Mouse (Mus musculus) liver, embryonic 16.5 days (tissue): Measurements from ENCODE around the gene Man1c1. TPM values are rescaled to one million over a fixed set of nuclear protein-coding genes. Genes with fewer than 3 reads are reported as not detected.

Experiments
- ATAC-seq: fragments of 200-750 bp; cut with Nextera tagmentation; 2 replicates; pipeline ENCODE4 v1.8.0; 2017; ENCODE audit warnings: low read depth, mild to moderate bottlenecking, moderate number of reproducible peaks, moderate library complexity
- H3K27ac ChIP-seq: fragments of 300-500 bp; sonication (generic); 2 replicates; pipeline ENCODE4 v1.5.1; 2014; ENCODE audit warnings: mild to moderate bottlenecking, low read length
- H3K27me3 ChIP-seq: fragments of 300-500 bp; sonication (generic); 2 replicates; pipeline ENCODE4 v1.6.1; 2014; ENCODE audit warnings: low read depth, low read length, mixed read lengths; ENCODE audit not compliant: control insufficient read depth, insufficient read depth
- H3K36me3 ChIP-seq: fragments of 300-500 bp; sonication (generic); 2 replicates; pipeline ENCODE4 v1.6.1; 2014; ENCODE audit warnings: mild to moderate bottlenecking; ENCODE audit not compliant: control insufficient read depth, insufficient read depth
- H3K4me1 ChIP-seq: fragments of 300-500 bp; sonication (generic); 2 replicates; pipeline ENCODE4 v1.6.1; 2014; ENCODE audit warnings: low read depth, low read length, mixed read lengths; ENCODE audit not compliant: control insufficient read depth
- H3K4me2 ChIP-seq: fragments of 300-500 bp; sonication (generic); 2 replicates; pipeline ENCODE4 v1.6.1; 2014; ENCODE audit warnings: low read depth, low read length, mixed read lengths
- H3K4me3 ChIP-seq: fragments of 300-500 bp; sonication (generic); 2 replicates; pipeline ENCODE4 v1.5.1; 2014; ENCODE audit warnings: low read depth, mild to moderate bottlenecking, low read length
- H3K9ac ChIP-seq: fragments of 300-500 bp; sonication (generic); 2 replicates; pipeline ENCODE4 v1.6.1; 2014; ENCODE audit warnings: low read depth, low read length
- H3K9me3 ChIP-seq: fragments of 300-500 bp; sonication (generic); replicated peaks from 2 replicates; pipeline ENCODE4 v1.6.1; 2016; ENCODE audit warnings: low read length; ENCODE audit not compliant: control insufficient read depth
- WGBS: fragments of 180-500 bp; shearing (Covaris S2); extraction: QIAGEN DNeasy Blood & Tissue Kit; methylation state at CpG from one replicate; pipeline ENCODE4 v1.1.7; 2014; ENCODE audit not compliant: insufficient replicate concordance; 5-methylcytosine and 5-hydroxymethylcytosine counted together
- polyA plus RNA-seq: library from polyadenylated mRNA; unstranded; fragments of >200 nt; fragmentation: Nextera tagmentation; extraction: Ambion mirVana; gene quantifications from 2 replicates; pipeline ENCODE4 v1.2.1, GENCODE M21; 2015

Gene Man1c1
- polyA plus RNA-seq, 1 experiment from 2014 or later, result 1.2 TPM

DNA sequence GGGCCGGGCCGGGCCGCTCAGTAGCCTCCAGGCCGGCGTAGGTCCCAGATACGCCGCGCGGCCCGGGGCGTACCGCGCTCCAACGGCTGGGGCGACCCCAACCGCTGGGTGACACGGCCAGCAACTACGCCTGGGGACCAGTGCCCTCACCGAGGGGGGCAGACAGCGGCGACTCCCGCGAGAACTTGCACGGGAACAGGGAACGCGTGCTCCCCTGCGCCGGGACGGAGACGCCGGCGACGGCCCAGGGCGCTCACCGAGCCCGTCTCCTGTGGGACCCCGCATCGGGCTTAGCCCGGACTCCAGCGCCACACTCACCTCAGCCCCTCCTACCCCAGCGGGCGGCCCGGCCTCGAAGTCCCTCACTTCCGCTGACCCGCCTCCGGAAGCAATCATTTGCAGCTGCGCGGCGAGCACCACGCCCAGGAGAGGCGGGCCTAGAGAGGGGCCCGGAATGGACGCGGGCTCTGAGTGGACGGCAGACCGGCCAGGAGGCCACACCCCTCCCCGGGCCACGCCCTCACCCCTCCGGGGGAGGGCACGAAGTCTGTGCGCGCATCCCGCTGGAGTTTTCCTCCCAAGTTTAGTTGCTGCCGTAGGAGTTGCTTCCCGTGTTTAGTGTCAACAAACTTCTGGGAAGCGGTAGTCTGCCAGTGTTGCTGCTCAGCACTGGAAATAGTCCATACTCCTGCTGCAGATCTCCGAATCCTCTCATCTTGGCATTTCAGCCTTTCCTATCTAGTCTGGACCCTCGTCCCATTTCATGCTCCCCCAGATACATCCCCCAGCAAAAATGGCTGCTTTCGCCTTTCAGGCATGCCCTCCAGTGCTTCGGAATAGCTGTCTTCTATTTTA is 168.9 kb downstream of the Man1c1 start, which contains the start of gene Mtfr1l:
Gene Mtfr1l (minus strand): TSS at position 456 of the 855 bp plus-strand sequence.
- peaks cover under 1% of the 10 kb centered on the region; the same call in 1 of the 2 replicates for H3K36me3 ChIP-seq
- no peaks in the 10 kb centered on the region for H3K27me3 ChIP-seq
- H3K27ac ChIP-seq, result peak within 1 kb of the TSS; percentile 79
- peak within 1 kb of the TSS; percentile 89 for H3K9ac ChIP-seq
- H3K4me2 ChIP-seq, result peak within 1 kb of the TSS; percentile 99
- no peaks in the 10 kb centered on the region for H3K9me3 ChIP-seq
- ATAC-seq, result peak; percentile 98
- WGBS, result under 1% methylated on average over 69 of the region's 71 CpGs
- peaks cover 28% of the 10 kb centered on the region for H3K4me1 ChIP-seq
- H3K4me3 ChIP-seq, result peak within 1 kb of the TSS; percentile 96

DNA sequence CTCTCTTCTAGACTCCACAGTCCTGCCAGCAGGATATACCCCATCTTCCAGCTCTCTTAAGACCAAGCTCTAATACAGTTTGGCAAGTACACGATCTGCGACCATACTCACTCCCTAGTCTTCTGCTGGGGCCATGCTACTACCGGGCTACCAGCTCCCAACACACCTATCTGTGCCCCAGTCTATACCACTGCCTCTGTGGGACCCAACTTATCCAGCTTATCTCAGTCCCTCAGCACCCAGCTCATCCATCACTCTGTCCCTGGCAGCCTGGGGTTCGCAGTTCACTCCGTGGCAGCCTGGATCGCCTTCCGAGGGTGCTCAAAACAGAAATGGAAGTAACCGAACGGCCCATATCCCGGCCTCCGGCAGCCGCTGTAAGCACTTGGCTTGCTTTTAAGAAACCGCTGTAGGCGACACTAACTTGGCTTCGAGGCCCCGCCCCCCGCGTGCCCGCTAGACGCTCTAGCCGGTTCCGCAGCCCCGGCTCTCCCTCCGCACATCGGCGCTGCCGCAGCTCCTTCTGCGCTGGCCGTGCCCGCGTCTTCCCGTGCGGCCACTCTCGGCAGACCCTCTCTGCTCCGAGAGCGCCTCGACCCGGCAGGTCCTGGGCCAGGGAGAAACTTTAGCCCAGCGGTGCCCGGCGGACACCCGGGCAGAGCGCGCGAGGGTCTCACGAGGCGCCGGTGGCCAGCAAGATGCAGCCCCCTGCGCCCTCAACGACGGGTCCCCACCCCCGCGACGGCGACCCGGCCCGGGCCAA is 169.8 kb downstream of the Man1c1 start:
- Histone ChIP-seq H3K4me2 (peak overlapping the region; percentile 99), H3K27me3 (no peaks in the 10 kb centered on the region), H3K4me3 (peak overlapping the region; percentile 96), H3K27ac (peak overlapping the region; percentile 79), H3K9me3 (no peaks in the 10 kb centered on the region), H3K9ac (peak overlapping the region; percentile 89), H3K36me3 (peaks cover 4% of the 10 kb centered on the region), H3K4me1 (peaks cover 28% of the 10 kb centered on the region)
- ATAC-seq, result peak; percentile 23
- WGBS, result under 1% methylated on average over 57 of the region's 57 CpGs

DNA sequence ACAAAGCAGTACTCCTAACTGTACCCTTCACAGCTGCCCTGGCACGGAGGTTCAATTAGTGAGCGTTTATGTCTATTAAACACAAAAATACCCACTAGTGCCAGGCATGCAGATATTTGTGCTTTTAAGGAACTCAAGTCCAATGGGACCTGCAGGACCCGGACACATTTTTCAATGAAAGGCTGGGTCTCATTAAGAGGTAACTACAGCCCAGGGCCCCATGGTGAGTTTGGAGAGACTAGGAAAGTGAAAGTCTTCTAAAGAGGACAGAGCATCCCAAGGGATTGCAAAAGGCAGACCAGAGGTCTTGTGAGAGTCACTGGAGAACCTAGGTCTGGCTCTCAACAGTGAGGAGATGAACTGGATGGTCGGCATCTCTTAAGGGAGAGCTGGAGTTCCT is 170.7 kb downstream of the Man1c1 start:
- Histone ChIP-seq H3K4me2 (peak overlapping the region; percentile 99; the same call in 1 of the 2 replicates), H3K36me3 (peaks cover 9% of the 10 kb centered on the region), H3K4me1 (peaks cover 28% of the 10 kb centered on the region), H3K27ac (no peak overlapping the region), H3K9ac (no peak overlapping the region; the same call in 1 of the 2 replicates), H3K4me3 (peak overlapping the region; percentile 96), H3K9me3 (no peaks in the 10 kb centered on the region), H3K27me3 (no peaks in the 10 kb centered on the region)
- 72% methylated on average over 4 of the region's 4 CpGs for WGBS
- ATAC-seq, result no peak

DNA sequence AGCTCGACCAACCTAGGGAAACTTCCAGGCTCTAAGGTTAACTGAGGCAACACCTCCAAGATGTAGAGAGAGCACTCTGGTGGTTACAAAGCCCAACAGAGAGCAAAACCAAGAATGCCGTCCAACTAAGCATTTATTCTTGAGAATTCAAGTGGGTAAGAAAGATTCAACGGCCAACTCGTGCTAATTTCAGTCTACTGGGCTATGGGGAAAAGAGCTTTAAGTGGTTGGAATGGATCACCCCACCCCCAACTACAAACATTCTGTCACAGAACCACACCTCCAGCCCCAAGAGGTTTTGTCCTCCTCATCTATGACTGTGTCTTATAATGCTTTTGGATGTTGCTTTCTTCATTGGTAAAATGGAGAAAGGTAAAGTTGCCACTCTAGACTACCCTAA is 171.2 kb downstream of the Man1c1 start:
- H3K4me2 ChIP-seq, result no peak overlapping the region
- WGBS, result 53% methylated on average over 4 of the region's 4 CpGs
- ATAC-seq, result no peak
- no peak overlapping the region for H3K9ac ChIP-seq
- H3K36me3 ChIP-seq, result peaks cover 13% of the 10 kb centered on the region
- H3K27me3 ChIP-seq, result no peaks in the 10 kb centered on the region
- no peaks in the 10 kb centered on the region for H3K9me3 ChIP-seq
- peaks cover 28% of the 10 kb centered on the region for H3K4me1 ChIP-seq
- H3K4me3 ChIP-seq, result no peak overlapping the region
- no peak overlapping the region for H3K27ac ChIP-seq

DNA sequence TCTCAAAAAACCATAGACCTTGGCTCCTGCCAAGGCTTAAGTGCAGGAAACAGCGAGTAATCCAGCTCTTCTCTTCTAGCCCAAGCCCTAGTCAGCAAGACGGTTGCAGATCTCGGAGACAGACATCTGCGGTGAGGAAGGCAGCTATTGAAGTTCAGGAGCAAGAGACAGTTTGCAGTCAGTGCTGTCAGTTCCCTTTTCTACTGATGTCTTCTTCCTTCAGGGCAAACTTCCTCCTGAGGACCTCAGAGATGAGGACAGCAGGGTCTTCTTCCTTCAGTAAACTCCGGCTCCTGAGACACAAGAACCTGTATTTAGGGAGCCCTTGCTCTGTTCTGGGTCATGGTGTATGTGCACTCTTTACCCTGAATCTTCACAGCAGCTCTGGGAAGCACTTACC is 177.9 kb downstream of the Man1c1 start:
- no peak overlapping the region for H3K27ac ChIP-seq
- H3K9me3 ChIP-seq, result no peaks in the 10 kb centered on the region
- ATAC-seq, result no peak
- H3K36me3 ChIP-seq, result peaks cover 41% of the 10 kb centered on the region
- H3K9ac ChIP-seq, result no peak overlapping the region
- 44% methylated on average over 5 of the region's 5 CpGs for WGBS
- no peak overlapping the region for H3K4me3 ChIP-seq
- H3K27me3 ChIP-seq, result no peaks in the 10 kb centered on the region
- H3K4me1 ChIP-seq, result no peaks in the 10 kb centered on the region
- no peak overlapping the region for H3K4me2 ChIP-seq

DNA sequence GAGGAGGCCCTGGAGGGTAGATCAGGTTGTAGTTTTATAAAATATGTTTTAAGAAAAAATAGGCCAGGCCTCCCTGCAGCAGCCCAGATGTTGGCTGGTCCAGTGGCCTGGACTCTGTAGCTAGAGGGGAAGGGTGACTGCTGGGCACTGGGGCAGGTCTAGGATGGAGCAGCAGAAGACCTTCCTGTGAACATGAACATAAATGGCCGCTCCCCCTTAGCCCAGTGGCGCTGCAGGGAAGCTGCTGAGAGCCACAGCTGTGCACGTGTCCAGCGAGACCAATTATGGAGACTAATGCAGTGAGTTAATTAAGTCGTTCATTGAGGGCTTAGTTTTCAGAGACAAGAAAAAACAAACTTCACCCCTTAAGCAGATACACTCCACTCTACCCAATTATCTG is 178.3 kb downstream of the Man1c1 start:
- no peaks in the 10 kb centered on the region for H3K9me3 ChIP-seq
- no peak for ATAC-seq
- H3K4me1 ChIP-seq, result no peaks in the 10 kb centered on the region
- H3K9ac ChIP-seq, result no peak overlapping the region
- WGBS, result 67% methylated on average over 5 of the region's 5 CpGs
- no peak overlapping the region for H3K27ac ChIP-seq
- peaks cover 42% of the 10 kb centered on the region for H3K36me3 ChIP-seq
- H3K4me2 ChIP-seq, result no peak overlapping the region
- no peaks in the 10 kb centered on the region for H3K27me3 ChIP-seq
- H3K4me3 ChIP-seq, result no peak overlapping the region

DNA sequence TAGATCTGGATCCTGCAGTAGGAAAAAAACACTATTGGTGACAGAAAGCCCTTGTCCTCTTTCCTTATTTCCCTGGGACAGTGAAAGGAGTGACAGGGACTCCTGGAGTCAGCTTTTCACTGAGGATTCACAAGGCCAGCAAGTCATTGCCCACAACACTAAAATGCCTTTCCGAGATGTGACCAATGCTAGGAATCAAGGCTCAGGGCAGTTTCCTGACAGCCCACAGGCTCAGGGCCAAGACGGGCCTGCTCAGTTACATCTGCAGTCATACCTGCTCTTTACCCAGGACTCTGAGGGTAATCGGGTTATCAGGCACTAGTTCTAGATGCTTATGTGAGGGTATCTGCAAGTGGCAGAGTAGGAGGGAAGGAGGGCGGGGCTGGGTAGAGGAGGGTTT is 180.6 kb downstream of the Man1c1 start:
- Histone ChIP-seq H3K4me2 (no peak overlapping the region), H3K27ac (no peak overlapping the region), H3K9ac (no peak overlapping the region), H3K4me3 (no peak overlapping the region), H3K9me3 (no peaks in the 10 kb centered on the region), H3K27me3 (no peaks in the 10 kb centered on the region), H3K4me1 (no peaks in the 10 kb centered on the region), H3K36me3 (peaks cover 36% of the 10 kb centered on the region)
- WGBS, result 73% methylated on average over 4 of the region's 4 CpGs
- no peak for ATAC-seq

DNA sequence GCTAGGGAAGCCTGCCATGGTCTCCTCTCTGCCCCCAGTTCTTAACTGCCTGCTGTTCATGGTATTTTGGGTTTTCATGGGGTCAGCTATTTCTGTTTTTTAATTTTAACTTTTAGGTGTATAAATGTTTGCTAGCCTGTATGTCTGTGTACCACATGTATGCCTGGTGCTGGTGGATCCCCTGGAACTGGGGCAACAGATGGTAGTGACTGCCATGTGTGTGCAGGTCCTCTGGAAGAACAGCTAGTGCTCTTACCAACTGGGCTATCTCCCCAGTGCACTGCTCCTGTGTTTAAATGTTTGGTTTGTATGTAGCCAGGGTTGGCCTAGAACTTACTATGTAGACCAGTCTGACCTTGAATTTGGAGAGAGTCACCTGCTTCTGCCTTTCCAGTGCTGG is 184.8 kb downstream of the Man1c1 start:
- peaks cover 26% of the 10 kb centered on the region for H3K36me3 ChIP-seq

DNA sequence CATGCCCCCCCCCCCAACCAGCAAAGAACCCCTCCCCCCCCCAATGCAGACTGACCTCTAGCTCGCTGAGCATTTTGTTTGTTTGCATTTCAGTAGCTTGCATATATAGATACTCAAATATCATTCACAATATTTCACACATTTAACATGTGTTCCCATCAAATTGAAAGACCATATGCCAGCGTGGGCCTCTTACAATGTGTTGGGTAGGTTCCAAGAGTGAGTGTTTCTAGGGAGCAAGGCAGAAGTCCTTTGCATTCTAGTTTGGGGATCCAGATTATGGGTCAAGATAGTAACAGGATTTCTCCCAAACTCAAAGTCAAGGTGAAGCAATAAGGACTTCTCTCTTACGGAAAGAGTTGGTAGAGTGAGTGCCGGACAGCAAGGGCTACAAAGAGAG is 185.5 kb downstream of the Man1c1 start:
- peaks cover 23% of the 10 kb centered on the region for H3K36me3 ChIP-seq
- WGBS, result 87% methylated on average over 4 of the region's 4 CpGs
- H3K9me3 ChIP-seq, result no peaks in the 10 kb centered on the region
- no peak overlapping the region for H3K9ac ChIP-seq
- no peak overlapping the region for H3K27ac ChIP-seq
- H3K4me3 ChIP-seq, result no peak overlapping the region
- no peak for ATAC-seq
- peaks cover 29% of the 10 kb centered on the region for H3K4me1 ChIP-seq
- H3K27me3 ChIP-seq, result no peaks in the 10 kb centered on the region
- H3K4me2 ChIP-seq, result no peak overlapping the region

More for the DNA sequence above, 184.8 kb downstream of the Man1c1 start:
- ATAC-seq, result no peak
- H3K4me1 ChIP-seq, result peaks cover 22% of the 10 kb centered on the region
- no peak overlapping the region for H3K4me2 ChIP-seq
- H3K27me3 ChIP-seq, result no peaks in the 10 kb centered on the region
- H3K9ac ChIP-seq, result no peak overlapping the region
- H3K9me3 ChIP-seq, result no peaks in the 10 kb centered on the region
- H3K27ac ChIP-seq, result no peak overlapping the region
- H3K4me3 ChIP-seq, result no peak overlapping the region
